Mouse (Mus musculus): ENCODE measurements around the gene Mroh2a. TPM values are rescaled to one million over a fixed set of nuclear protein-coding genes. Genes with fewer than 3 reads are reported as not detected.
"Not testable (repeated sequence)": the region's sequence is repeated elsewhere in the genome, so short reads cannot be mapped to it uniquely, and the experiment has no call there.

Mroh2a gene
- polyA plus RNA-seq, 1 experiment from 2014 or later, result 1.4 TPM

DNA sequence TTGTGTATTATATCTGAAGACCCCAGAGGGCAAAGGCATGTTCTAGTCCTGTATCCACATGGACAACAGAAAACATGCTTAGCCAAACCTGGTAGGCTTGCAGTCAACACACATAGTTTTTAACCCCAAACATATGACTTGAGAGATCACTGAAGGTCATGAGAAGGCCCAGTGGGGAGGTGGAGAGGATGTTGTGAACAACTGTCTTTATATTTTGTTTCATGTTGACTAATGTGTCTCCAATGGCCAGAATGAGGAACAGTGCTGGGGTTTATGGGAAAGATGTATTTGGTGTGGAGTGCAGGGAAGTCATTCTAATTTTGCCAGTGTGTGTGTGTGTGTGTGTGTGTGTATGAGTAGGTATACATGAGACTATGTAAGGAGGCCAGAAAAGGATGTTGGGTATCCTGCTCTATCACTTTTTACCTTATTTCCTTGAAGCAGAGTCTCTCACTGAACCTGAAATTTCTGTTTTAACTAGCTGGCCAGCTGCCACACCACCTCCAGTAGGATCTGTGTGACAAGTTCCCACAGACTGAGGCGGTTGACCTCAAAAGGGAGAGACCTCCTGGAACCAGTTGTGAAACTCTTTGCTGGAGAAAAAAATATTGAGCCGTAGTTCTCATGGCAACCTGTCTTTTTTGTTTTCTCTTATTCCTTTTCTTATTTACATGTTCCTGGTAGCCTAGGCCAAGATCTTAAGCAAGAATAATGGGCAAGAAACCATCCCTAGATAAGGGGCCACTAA is 2.6 kb upstream of the Mroh2a start:
- Histone ChIP-seq H3K9ac (ENCODE audit: low read depth, low read length) (no peak overlapping the region), H3K4me1 (ENCODE audit: control insufficient read depth, insufficient read depth, low read length) (no peaks in the 10 kb centered on the region), H3K27ac (ENCODE audit: low read depth, low read length) (no peak overlapping the region), H3K4me2 (replicated peaks; ENCODE audit: low read depth, low read length) (no peak overlapping the region), H3K4me3 (ENCODE audit: low read length) (no peak overlapping the region), H3K27me3 (ENCODE audit: control insufficient read depth, insufficient read depth, low read length) (no peaks in the 10 kb centered on the region), H3K36me3 (ENCODE audit: control insufficient read depth, insufficient read depth, low read length) (no peaks in the 10 kb centered on the region), H3K9me3 (ENCODE audit: control insufficient read depth, low read length) (peaks cover 43% of the 10 kb centered on the region)
- 71% methylated on average over 2 of the region's 2 CpGs for WGBS
- ATAC-seq (ENCODE audit: low FRiP score, low TSS enrichment), result no peak

DNA sequence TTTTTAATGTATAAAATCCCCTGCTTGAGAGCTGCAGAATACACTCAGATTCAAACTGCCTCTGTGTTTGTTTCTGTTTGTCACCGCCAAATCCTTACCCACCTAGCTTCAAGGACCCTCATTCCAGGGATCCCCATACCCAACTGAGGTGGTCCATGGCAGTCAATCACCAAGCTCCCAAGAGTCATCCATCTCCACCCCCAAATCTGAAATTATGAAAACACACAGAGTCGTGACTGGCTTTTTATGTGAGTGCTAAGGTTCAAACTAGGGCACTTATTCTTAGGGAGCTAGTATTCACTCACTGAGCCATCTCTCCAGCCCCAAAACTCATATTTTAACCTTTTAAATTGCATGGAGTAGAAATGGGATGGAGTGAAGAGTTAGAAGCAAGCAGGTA is 1.5 kb upstream of the Mroh2a start:
- not testable (repeated sequence) for H3K36me3 ChIP-seq (ENCODE audit: control insufficient read depth, insufficient read depth, low read length); H3K9ac ChIP-seq (ENCODE audit: low read depth, low read length); H3K27ac ChIP-seq (ENCODE audit: low read depth, low read length); H3K4me2 ChIP-seq (replicated peaks; ENCODE audit: low read depth, low read length); H3K4me3 ChIP-seq (ENCODE audit: low read length); H3K4me1 ChIP-seq (ENCODE audit: control insufficient read depth, insufficient read depth, low read length); ATAC-seq (ENCODE audit: low FRiP score, low TSS enrichment); H3K27me3 ChIP-seq (ENCODE audit: control insufficient read depth, insufficient read depth, low read length)
- 44% methylated on average over 2 of the region's 2 CpGs for WGBS
- H3K9me3 ChIP-seq (ENCODE audit: control insufficient read depth, low read length), result peaks cover 52% of the 10 kb centered on the region

DNA sequence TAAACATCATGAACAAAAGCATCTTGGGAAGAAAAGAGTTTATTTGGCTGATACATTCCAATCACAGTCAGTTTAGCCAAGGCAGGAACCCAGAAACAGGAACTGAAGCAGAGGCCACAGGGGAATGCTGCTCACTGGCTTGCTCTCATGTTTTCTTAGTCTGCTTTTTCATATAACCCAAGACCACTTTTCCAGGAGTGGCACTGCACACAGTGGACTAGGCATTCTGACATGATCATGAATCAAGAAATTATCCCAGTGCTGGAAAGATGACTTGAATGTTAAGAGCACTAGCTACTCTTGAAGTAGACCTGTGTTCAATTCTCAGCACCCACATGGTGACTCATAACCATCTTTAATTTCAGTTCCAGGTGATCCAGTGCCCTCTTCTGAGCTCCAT is 1.0 kb upstream of the Mroh2a start:
- H3K36me3 ChIP-seq (ENCODE audit: control insufficient read depth, insufficient read depth, low read length), result no peaks in the 10 kb centered on the region
- H3K27ac ChIP-seq (ENCODE audit: low read depth, low read length), result no peak overlapping the region
- H3K4me3 ChIP-seq (ENCODE audit: low read length), result no peak overlapping the region
- ATAC-seq (ENCODE audit: low FRiP score, low TSS enrichment), result no peak
- no peaks in the 10 kb centered on the region for H3K27me3 ChIP-seq (ENCODE audit: control insufficient read depth, insufficient read depth, low read length)
- H3K9ac ChIP-seq (ENCODE audit: low read depth, low read length), result no peak overlapping the region
- no peak overlapping the region for H3K4me2 ChIP-seq (replicated peaks; ENCODE audit: low read depth, low read length)
- no peaks in the 10 kb centered on the region for H3K4me1 ChIP-seq (ENCODE audit: control insufficient read depth, insufficient read depth, low read length)
- H3K9me3 ChIP-seq (ENCODE audit: control insufficient read depth, low read length), result peaks cover 57% of the 10 kb centered on the region

DNA sequence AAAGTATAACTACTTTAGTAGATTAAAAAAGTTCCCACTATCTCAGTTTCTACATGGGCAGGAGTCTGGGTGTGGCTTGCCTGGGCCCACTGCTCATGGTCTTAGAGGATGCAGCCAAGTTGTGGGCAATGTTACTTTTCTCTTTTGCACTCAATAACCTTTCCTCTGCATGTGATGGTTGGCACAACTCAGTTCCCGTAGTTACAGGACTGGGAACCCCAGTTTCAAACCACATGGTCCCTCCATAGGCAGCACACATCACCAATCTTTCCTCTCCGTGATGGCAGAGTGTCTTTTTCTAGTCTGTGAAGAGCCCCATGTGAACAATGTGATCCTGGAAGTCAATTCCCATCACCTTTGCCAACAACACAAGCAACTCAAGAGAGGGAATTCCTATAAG is 696 bp downstream of the Mroh2a start:
- Histone ChIP-seq H3K9ac (ENCODE audit: low read depth, low read length) (no peak overlapping the region), H3K9me3 (ENCODE audit: control insufficient read depth, low read length) (peaks cover 70% of the 10 kb centered on the region), H3K4me3 (ENCODE audit: low read length) (no peak overlapping the region), H3K4me2 (replicated peaks; ENCODE audit: low read depth, low read length) (no peak overlapping the region), H3K27ac (ENCODE audit: low read depth, low read length) (no peak overlapping the region), H3K27me3 (ENCODE audit: control insufficient read depth, insufficient read depth, low read length) (no peaks in the 10 kb centered on the region), H3K4me1 (ENCODE audit: control insufficient read depth, insufficient read depth, low read length) (no peaks in the 10 kb centered on the region), H3K36me3 (ENCODE audit: control insufficient read depth, insufficient read depth, low read length) (no peaks in the 10 kb centered on the region)
- WGBS, result 59% methylated on average over 2 of the region's 2 CpGs
- ATAC-seq (ENCODE audit: low FRiP score, low TSS enrichment), result no peak

DNA sequence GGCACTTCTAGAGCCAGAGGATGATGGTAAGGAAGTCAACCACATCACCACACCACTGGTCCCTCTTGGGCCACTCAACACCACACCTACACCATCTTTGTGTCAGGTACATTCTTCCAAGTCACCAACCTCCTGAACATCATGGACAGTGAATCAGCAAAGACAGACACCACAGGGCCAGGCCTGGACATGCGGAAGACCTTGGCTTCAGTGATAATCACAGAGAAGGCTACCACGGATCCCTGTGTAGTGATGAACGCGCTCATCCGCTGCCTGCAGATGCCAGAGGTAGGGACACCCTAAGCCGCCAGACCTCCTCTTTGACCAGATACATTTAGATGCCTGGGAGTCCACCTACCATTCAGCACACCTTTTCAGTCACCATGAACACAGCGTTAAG is 1.3 kb downstream of the Mroh2a start:
- Histone ChIP-seq H3K27ac (ENCODE audit: low read depth, low read length) (no peak overlapping the region), H3K4me3 (ENCODE audit: low read length) (no peak overlapping the region), H3K4me1 (ENCODE audit: control insufficient read depth, insufficient read depth, low read length) (no peaks in the 10 kb centered on the region), H3K9ac (ENCODE audit: low read depth, low read length) (no peak overlapping the region), H3K4me2 (replicated peaks; ENCODE audit: low read depth, low read length) (no peak overlapping the region), H3K36me3 (ENCODE audit: control insufficient read depth, insufficient read depth, low read length) (no peaks in the 10 kb centered on the region), H3K27me3 (ENCODE audit: control insufficient read depth, insufficient read depth, low read length) (no peaks in the 10 kb centered on the region), H3K9me3 (ENCODE audit: control insufficient read depth, low read length) (peaks cover 77% of the 10 kb centered on the region)
- no peak for ATAC-seq (ENCODE audit: low FRiP score, low TSS enrichment)
- 73% methylated on average over 7 of the region's 7 CpGs for WGBS

DNA sequence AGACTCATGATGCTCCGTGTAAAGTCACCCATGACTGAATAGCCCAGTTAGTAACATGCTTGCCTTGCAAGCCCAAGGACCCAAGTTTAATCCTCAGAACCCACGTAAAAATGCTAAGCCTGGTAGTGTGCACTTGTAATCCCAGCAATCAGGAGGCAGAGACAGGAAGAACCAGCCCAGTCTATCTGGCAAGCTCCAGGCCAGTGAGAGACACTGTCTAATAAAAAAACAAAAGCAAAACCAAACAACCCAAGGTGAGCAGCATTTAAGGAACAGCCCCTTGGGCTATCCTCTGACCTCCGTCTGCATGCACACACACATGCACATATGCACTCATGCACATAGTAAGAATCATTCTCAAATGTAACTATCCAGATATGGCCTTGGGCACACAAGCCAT is 2.8 kb downstream of the Mroh2a start:
- no peak overlapping the region for H3K9ac ChIP-seq (ENCODE audit: low read depth, low read length)
- no peak for ATAC-seq (ENCODE audit: low FRiP score, low TSS enrichment)
- 82% methylated on average over 3 of the region's 3 CpGs for WGBS

DNA sequence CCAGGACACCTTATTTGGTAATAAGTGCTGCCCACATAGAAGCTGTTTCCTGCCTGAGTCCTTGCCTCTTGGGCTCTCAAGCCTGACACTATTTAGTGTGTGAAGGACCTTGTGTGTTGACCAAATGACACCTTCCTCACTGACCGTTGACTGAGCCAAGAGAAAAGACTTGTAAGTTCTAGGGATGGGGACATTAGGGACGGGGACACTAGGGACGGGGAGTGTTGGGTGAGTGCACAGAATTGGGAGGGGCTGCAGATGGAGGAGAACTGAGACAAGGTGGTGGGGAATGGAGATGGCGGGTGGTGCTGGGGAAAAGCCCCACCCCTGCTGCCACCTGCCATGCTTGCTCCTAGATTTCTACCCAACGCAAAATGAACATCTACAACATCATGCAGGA is 3.2 kb downstream of the Mroh2a start:
- Histone ChIP-seq H3K9me3 (ENCODE audit: control insufficient read depth, low read length) (peaks cover 94% of the 10 kb centered on the region), H3K4me1 (ENCODE audit: control insufficient read depth, insufficient read depth, low read length) (no peaks in the 10 kb centered on the region), H3K4me3 (ENCODE audit: low read length) (no peak overlapping the region), H3K9ac (ENCODE audit: low read depth, low read length) (no peak overlapping the region), H3K36me3 (ENCODE audit: control insufficient read depth, insufficient read depth, low read length) (no peaks in the 10 kb centered on the region), H3K27me3 (ENCODE audit: control insufficient read depth, insufficient read depth, low read length) (no peaks in the 10 kb centered on the region), H3K27ac (ENCODE audit: low read depth, low read length) (no peak overlapping the region), H3K4me2 (replicated peaks; ENCODE audit: low read depth, low read length) (no peak overlapping the region)
- no peak for ATAC-seq (ENCODE audit: low FRiP score, low TSS enrichment)
- 88% methylated on average over 5 of the region's 5 CpGs for WGBS

More for the DNA sequence above, 2.8 kb downstream of the Mroh2a start:
- Histone ChIP-seq H3K27ac (ENCODE audit: low read depth, low read length) (no peak overlapping the region), H3K9me3 (ENCODE audit: control insufficient read depth, low read length) (peaks cover 90% of the 10 kb centered on the region), H3K4me1 (ENCODE audit: control insufficient read depth, insufficient read depth, low read length) (no peaks in the 10 kb centered on the region), H3K27me3 (ENCODE audit: control insufficient read depth, insufficient read depth, low read length) (no peaks in the 10 kb centered on the region), H3K4me3 (ENCODE audit: low read length) (no peak overlapping the region), H3K36me3 (ENCODE audit: control insufficient read depth, insufficient read depth, low read length) (no peaks in the 10 kb centered on the region), H3K4me2 (replicated peaks; ENCODE audit: low read depth, low read length) (no peak overlapping the region)

DNA sequence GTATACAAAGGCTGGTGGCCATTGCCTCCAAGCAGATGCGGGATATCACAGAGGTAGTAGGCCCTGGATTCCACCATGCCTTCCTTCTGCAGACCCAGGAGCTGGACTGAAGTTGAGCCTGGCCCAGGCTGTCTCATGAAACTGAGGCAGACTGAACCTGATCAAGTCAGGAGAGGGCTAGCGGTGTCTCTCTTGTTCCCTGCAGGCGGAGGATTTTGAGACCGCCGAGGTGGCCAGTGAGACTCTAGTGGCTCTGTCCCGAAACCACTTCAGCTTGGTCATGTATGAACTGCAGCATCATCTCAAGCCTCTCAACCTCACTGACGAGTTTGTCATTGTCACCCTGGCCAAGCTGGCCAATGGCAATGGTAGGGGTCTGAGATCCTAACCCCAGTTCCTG is 3.6 kb downstream of the Mroh2a start:
- Histone ChIP-seq H3K4me2 (replicated peaks; ENCODE audit: low read depth, low read length) (no peak overlapping the region), H3K4me3 (ENCODE audit: low read length) (no peak overlapping the region), H3K9me3 (ENCODE audit: control insufficient read depth, low read length) (peaks cover 97% of the 10 kb centered on the region), H3K27ac (ENCODE audit: low read depth, low read length) (no peak overlapping the region), H3K4me1 (ENCODE audit: control insufficient read depth, insufficient read depth, low read length) (no peaks in the 10 kb centered on the region), H3K9ac (ENCODE audit: low read depth, low read length) (no peak overlapping the region), H3K27me3 (ENCODE audit: control insufficient read depth, insufficient read depth, low read length) (no peaks in the 10 kb centered on the region), H3K36me3 (ENCODE audit: control insufficient read depth, insufficient read depth, low read length) (no peaks in the 10 kb centered on the region)
- no peak for ATAC-seq (ENCODE audit: low FRiP score, low TSS enrichment)
- WGBS, result 70% methylated on average over 7 of the region's 7 CpGs

DNA sequence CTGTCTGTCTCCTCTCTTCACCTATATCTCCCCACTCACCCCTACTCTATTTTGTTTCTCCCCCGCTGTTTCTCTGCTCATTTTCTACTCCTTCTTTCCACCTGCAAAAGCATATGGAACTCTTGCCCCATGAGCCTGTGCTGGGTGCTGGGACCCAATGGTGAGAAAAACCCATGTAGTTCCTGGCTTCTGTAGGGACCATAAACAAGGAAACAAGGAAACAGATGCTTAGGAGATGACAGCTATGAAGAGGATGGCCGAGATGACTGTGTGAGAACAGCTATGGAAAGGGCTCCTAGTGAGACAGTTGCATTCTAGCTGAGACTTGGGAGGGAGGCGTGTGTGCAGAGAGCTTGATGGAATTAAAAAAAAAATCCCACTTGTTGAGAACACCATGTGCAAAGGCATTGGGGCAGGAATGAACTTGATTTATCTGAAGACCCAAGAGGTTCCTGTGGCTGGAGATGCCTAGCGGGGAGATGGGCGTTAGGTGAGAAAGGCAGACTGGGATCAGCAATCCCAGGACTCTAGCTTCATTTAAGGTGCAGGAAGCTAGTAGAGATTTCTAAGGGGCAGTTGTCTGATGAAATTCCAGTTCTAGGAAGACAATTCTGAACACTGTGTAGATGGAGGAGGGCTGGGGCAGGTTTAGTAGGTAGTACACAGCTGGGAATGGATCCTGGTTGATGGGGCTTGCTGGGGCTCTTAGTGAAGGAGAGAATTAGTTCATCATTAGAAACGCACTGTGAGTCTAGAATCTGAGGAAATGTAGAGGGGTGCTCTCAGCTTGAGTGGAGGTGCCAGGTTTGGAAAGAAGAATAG is 4.4 kb downstream of the Mroh2a start:
- Histone ChIP-seq H3K36me3 (ENCODE audit: control insufficient read depth, insufficient read depth, low read length) (no peaks in the 10 kb centered on the region), H3K27me3 (ENCODE audit: control insufficient read depth, insufficient read depth, low read length) (no peaks in the 10 kb centered on the region), H3K4me3 (ENCODE audit: low read length) (no peak overlapping the region), H3K4me1 (ENCODE audit: control insufficient read depth, insufficient read depth, low read length) (no peaks in the 10 kb centered on the region), H3K9me3 (ENCODE audit: control insufficient read depth, low read length) (peaks cover 97% of the 10 kb centered on the region), H3K4me2 (replicated peaks; ENCODE audit: low read depth, low read length) (no peak overlapping the region), H3K27ac (ENCODE audit: low read depth, low read length) (no peak overlapping the region), H3K9ac (ENCODE audit: low read depth, low read length) (no peak overlapping the region)
- no peak for ATAC-seq (ENCODE audit: low FRiP score, low TSS enrichment)
- WGBS, result 76% methylated on average over 6 of the region's 6 CpGs
